Mouse (Mus musculus): ENCODE results near the gene Crtam. TPM values are rescaled to one million over a fixed set of nuclear protein-coding genes. Genes with fewer than 3 reads are reported as not detected.

Crtam gene
- total RNA-seq (2021) = not detected
- long read RNA-seq, experiment 1 = 0 reads
- long read RNA-seq, experiment 2 = 0 reads

DNA sequence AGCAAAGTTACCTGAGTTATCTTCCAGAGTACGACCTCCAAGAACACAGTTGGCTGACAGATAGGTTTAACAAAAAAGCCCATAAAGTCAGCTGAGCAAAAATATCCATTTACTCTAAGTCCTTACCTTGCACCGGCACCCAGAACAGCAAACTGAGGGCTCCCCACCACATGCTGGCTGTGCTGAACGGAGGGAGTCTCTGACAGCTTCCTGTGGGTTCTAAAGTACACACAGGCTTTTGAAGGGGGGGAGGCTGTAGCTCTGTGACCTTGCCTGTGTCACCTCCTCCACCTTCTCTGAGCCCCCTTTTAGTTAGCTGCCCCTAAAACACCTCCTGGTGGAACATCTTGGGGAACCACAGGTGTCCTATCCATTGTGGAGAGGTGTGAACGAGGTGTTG is at the start of gene Crtam:
Crtam (minus strand) TSS at position 214 of the 400 bp plus-strand sequence.
- DNase-seq = no peak

DNA sequence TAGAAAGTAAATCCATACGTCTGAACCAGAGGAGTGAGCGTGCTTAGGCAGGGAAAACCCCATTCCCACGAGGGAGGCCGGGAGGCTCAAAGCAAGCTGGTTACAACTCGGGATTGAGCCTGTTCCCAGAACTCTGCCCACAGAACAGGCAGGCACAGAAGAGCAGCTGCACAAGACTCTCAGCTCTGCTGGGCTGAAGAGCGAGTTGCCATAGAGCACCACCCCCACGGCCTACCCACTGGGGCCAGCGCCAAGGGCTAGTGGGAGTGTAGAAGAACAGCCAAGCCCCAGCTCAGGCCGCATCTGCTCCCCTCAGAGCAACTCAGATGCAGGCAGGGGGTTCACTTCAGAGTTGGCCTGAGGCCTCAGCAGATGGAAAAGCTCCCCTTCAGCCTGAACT is 49.7 kb upstream of the Crtam start:
- peak; percentile 42 for DNase-seq

DNA sequence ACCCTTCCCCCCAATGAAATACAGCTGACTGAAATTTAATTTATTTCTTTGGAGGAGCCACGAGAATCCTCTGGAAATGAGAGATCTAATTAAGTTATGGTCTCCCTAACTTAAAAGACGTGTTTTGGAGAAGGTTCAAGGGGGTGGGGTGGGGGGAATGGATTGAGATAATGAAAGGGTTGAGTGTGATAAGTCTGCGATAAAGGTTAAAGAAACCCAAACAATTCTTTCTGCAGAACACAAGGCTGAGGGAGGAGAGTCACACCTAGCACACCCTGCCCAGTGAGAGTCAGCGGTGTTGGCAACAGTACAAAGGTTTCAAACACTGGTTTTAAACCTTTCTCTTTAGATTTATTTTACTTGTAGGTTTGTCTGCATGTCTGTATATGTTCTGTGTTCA is 49.0 kb upstream of the Crtam start:
- DNase-seq = no peak

DNA sequence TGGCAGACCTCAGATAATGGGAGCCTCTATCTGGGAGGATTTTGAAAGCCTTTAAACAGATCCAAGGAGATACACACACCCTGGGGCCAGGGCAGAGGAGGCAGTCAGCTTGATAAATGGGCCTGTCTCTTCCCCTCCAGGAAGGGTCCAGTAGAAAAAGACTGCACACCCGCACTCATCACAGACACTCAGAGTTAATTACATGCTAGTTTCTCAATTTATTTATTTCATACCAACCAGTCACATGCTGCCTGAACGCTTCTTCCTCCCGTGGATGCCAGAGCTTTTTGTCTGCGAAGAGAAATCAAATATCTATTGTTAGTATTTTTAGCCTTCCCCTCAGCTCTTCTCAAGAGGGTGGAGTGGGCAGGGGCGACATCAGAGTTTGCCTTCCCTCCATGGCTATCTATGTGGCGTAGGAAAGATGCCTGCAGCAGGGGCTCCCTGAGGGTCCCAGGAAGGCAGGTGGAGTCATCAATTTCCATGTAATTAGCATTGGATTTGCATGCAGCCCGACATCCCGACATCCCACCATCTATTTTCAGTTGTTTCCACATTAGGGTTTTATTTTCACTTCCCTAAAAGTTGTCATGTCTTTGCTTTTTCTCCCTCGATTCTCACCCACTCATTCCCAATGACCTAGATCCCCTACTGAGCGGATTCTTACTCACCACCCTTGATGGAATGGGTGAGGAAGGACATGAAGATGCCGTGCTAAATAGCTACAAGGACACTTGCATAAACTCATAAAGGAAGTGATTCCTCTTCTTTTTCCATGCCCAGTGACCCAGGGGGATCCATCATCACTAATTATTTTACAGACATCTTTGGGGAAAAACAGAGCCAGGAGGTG is 46.9 kb upstream of the Crtam start:
- DNase-seq = no peak

DNA sequence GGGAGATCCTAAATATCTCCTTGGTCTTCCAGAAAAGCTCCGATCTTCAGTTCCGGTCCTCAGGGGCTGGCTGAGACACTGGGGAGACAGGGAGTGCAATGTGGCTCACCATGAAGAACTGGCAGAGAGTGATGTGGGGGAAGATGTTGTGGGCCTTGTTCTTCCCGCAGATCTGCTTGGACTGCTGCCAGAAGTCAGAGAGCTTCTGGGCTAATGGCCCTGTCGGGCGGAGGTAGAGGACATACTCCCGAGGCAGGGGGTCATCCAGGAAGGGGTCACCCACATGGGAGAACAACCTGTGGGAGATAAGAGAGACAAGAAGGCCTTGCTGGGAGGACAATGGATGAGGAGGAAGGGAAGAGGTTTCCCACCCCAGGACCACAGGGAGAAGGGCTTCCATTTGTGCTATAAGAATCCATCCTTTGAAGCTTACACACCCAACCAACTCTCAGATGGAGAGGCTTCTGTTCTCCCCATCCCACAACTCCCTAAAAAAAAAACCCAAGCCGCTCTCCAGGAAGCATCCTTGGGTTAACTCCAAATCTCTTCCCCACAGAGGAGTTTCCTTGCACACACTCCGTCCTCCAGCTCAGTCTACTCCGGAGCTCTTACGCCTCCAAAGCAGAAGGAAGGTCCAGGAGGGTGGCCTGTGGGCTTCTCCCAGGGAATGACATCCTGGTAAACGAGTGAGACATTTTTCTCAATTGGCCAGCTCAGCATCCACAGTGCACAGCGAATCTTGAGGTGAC is 46.1 kb upstream of the Crtam start:
- no peak for DNase-seq

DNA sequence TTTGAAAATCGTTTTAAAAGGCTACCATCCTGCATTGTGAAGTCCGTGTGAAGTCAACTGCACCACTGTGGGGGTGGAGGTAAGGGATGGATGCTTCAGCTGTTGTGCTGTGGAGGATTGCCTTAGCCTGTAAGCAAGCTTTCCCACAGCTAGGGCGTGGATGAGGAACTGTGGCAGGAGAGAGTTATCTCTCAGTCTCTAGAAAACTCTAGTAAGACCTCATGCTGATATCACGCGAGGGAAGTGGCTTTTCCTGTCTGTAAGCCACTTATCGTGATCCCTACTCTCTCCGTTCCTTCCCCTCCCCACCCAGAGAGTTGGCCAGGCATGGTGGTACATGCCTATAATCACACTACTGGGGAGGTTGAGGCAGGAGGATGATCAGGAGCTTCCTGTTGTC is 44.9 kb upstream of the Crtam start:
- DNase-seq = no peak

DNA sequence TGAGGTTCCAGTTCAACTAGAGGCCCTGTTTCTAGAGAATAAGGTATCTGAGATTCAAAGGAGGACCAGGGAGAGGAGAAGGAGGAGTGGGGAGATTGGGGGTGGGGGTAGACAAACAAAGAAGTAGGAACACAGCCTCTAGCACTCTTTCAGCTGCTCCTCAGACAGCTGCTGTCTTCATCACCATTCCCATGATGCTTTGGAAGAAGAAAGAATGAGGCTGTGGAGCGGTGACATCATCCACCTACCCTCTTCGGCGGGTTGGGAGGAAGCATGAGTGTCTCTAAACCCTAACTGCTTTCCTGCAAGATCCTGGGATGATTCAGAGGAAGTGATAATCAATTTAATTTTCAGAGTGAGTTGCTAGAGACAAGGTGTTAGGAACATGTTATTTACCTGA is 44.4 kb upstream of the Crtam start:
- no peak for DNase-seq

DNA sequence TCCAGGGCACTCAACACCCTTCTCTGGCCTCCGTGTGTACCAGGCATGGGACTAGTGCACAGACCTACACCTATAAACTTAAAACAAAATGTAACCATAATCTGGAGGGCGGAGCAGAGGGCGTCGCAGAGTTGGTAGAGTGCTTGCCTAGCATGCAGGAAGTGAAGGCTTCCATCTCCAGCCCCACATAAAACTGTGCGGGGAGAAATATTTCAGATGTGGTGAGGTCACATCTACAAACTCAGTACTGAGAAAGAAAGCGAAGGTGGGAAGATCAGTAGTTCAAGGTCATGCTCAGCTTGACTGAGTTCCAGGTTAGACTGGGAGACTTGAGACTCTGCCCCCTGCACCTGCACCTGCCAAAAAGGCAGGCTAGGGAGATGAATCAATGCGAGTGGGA is 43.8 kb upstream of the Crtam start:
- no peak for DNase-seq

DNA sequence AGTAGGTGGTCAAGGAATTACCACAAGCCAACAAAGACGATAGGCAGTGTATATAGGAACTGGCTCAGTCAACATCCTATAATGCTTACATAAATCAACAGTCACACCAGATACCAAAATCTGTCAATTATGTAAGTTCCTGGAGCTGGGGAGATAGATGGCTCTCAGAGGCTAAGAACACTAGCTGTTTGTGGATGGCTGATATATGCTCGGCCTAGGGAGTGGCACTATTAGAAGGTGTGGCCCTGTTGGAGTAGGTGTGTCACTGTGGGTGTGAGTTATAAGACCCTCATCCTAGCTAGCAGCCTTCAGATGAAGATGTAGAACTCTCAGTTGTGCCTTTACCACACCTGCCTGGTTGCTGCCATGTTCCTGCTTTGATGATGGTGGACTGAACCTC is 43.2 kb upstream of the Crtam start:
- DNase-seq = no peak

DNA sequence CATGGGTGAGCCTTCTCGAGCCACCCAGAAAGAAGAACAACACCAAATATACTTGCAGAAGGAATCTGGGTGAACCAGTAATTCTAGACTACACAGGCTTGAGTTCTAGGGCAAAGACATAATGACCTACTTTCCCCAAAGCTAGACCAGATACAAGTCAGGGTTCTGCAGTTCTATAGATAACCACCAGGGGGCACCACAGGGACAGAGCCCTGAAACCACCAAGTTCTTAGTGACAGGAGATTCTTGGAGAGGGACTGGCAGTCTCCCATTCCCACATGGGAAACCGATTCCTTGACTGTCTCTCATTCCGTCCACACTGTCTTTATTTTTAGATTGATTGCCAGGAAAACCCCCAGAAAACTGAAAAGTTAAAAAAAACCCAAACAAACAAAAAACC is 40.2 kb upstream of the Crtam start:
- peak; percentile 58 for DNase-seq

DNA sequence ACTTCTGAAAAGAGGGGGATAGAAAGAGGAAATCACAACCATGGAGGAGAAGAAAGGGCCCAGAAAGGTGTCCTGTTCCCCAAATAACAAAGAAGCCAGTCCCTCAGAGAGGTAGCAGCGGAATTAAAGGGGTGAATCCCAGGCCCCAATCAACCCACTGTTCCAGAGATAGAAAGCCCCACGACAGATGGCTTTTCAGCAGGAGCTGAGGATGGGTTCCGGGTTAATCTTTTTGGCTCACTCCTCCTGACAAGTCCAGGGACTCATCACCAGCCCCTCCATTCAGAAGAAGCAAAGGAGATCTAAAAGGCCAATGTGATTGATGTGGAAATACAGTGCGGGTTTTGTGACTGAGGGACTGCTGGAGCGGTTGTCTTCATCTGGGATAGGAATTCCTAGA is 39.2 kb upstream of the Crtam start:
- DNase-seq = no peak

DNA sequence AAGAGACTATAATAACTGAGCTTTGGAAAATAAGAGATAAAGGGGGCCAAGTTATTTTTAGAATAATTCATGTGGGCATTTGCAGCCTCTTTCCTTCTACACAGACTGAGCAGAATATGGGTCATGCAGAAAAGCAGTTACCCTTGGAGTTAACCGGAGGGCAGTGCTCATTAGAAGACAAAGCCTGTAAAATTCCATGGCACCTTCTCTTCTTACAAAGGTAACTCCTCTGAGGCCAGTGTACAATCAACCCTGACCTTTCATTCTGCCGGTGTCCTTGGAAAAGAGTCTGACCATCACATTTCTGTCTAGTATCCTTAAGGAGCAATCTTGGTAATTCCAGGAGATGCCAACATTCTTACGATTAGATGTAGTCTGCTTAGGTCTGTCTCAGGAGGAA is 37.0 kb upstream of the Crtam start:
- no peak for DNase-seq

DNA sequence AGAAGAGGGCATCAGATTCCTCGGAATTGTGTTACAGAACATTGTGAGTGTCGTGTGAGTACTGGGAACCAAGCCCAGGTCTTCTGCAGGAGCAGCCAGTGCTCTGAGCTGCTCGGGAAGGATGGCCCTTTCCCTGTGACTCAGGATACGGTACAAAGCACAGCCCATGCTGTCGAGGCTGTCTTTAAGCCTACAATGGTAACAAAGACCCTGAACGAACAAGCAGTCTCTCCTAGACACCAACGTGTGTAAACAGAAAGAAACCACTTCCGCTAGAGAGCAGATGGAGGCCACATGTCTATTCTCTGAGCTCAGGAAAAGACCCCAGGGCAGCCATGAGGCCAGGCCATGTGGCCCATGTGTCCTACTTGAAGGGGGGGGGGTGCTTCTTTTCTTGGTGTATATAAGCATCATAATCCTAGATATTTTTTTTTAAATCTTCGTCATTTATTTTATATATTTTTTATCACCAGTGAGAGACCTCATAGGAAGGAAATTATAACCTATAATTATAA is 33.8 kb upstream of the Crtam start:
- DNase-seq = no peak

DNA sequence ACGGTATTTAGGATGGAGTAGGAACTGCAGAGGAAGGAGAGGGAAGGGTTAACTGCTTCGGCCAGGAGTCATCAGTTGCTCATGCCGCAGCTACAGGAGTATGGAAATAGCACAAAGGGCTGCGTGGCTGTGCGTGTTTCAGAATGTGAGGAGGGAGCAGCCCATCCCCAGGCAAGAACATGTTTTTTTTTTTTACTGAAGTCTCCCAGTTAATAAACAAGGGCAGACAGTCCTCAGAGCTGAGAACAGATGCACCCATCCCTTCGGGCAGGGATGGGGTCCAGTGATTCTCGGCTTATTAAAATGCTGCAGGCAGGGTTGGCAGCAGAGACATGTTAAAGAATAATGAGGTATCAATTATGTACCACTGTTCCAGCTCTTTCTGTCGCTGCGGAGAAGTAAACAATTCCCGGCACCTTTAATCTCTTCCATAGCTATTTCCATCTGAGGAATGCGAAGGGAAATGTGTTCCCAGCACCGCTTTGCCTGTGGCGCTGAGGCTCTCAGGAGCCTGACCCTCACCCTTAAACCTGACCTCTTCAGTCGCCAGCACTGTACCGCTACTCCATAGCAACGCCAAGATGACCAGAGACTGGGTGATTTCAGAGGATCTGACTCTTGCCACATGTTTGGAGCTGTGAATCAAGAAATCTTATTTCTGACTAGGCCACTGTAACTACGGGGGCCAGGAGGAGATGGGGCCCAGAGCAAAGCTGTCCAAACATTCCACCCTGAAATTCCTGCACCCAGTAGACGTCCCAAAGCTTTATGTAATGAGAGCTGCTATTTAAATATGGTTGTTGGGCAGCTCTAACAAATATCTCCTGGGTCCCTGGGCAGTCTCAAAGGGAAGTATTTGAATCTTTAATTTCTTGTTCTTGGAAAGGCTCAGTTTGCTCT is 27.4 kb upstream of the Crtam start:
- no peak for DNase-seq

DNA sequence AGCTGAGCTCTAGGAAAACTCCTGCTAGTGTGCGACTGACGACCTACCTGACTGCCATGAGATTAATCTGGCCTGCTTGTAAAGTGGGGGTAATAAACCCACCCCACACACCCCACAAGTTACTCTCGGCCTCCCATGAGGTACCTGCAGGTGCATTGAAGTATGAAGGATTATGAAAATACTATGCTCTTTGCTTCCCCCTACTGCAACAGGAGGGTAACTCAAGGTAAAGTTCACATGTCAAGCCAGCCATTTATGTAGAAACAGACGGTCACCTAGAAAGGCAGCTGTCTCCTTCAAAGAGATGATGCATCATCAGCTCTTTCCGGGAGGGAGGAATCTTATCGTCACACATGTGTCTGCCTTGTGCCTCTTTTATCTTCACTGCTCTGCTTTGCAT is 25.4 kb upstream of the Crtam start:
- DNase-seq = no peak

DNA sequence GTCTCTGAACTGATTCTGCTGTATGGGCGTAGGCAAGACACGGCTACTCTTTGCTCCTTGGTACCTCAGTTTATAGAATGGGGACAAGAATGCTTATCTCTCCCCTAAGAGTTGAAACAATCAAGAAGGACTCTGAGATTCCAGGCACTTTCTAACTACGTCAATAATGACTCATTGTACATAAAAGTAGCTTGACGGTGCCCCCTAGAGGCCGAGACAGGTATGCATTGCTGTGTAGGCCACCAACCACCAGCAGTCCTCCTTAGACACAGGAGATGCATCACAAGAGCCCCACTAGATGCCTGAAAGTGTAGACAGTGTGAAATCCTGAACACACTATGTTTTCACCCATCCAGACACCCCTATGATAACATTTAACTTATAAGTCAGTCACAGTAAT is 24.0 kb upstream of the Crtam start:
- DNase-seq = no peak

DNA sequence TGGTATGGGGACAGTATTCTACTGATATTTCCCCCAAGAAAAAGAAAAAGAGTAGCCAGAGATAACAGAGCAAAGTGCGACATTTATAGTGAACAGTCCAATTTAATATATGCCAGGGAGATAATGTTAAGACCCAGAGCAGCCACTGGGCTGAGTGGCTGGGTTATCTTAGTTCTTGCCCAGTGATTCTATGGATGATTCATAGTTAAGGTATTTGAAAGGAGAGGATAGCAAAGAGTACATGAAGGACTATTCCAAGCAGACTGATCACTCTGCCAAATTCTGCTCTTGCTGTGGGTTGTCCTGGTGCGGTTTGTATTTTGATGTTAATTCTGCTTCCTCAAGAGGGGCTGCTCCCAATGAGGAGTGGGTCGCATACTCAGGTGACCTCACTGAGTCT is 17.3 kb upstream of the Crtam start:
- DNase-seq = no peak

DNA sequence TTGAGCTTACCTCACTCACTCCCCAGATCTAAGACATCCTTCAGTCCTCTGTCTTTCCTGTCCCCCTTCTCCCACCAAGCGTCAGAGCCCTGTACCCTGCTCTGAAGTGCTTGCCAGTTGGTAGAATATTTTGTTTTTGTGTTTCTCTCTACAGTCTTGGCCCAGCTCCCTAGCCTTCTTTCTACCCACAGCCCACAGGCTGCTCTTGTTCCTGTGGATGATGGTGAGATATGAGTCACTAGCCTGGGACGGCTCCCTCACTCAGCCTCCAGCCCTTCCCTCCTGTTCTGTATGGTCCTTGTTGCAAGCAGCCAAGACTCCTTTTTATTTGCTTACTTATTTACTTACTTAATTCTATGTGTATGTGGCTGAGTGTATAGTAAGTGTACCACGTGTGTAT is 16.1 kb upstream of the Crtam start:
- no peak for DNase-seq

DNA sequence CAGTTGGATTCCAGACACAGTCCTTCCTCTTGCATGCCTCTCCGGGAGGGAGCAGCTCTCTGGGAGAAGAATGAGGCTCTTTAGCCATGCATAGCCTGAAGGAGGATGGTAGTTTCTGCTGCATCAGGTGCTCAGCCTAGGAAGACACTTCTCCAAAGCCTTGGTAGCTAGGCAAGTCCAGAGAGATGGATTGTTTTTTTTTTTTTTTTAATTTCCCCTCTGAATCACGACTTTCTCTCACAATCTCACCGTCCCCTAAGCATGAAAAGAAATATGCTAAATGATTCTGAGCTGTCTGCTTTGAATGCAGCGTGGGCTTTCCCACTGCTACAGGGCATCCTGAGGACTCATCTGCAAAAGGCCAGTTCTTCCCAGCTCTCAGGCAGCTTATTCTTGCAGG is 10.1 kb upstream of the Crtam start:
- no peak for DNase-seq

DNA sequence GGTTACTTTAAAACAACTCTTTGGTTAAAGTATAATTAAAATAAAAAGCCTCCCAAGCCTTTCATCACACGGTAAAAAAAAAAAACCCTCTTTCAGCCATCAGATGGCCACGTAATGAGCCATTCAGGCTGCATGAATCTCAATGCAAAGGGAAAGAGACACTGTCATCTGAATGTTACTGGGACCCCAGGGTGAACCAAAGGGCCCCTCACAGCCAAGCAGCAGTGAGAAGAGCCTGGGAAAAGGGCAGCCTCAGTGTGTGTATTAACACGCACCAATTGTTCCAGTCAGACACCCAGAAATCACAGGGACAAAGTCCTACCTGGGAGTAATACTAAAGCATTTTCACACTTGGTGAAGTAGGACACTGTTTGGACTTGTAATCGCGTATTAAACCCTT is 8.0 kb upstream of the Crtam start:
- no peak for DNase-seq

DNA sequence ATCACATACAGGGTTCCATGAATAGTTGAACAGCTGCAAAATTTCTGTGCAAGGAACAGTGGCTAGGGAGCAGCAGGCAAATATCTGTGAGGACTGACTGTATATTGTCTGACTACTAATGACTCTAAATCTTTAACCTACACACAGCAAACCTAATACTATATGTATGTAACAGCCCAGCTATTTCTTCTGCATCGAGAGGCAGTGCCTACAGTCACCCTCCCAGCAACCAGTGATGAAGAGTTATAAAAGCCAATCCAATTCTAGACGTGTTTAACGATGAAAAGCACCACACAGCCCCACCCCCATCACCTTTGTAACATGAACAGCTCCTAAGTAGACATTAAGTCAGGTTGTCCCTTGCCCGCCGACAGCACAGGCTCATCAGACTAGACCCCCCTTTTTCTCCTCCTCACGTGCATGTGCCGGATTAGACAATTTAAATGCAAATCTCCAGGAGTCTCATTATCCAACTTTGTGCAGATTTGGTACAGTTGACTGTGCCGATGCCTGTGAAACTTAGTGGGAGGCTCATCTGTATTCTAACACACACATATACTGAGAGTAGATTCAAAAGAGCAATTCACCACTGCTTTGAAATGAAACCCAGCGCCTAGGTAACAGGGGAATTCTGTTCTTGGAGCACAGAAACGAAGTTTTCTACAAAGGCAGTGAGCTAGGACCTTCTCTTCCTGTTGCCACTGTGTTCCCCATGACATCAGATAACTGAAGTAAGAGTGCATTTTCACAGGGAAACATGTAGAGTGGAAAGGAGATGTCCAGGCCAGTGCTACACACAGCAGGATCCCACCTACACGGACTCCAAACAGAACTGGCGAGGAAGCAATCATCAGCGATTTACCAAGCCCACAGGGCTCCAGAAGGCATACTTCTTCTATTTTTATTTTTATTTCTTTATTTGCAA is 7.3 kb upstream of the Crtam start:
- no peak for DNase-seq

All from gastrocnemius, postnatal 25 days (tissue).